Mouse (Mus musculus) erythroblast, embryonic 14.5 days (primary cell): ENCODE data around the gene Foxe3.

Experiments
- GATA1 ChIP-seq: IDR thresholded peaks from 2 replicates; pipeline ENCODE4 v1.6.1; 2012; ENCODE audit warnings: low read length, inconsistent platforms, mixed read lengths
- TAL1 ChIP-seq: IDR thresholded peaks from 3 replicates; pipeline ENCODE4 v1.6.1; 2012; ENCODE audit warnings: low read length, inconsistent platforms, mixed read lengths

DNA sequence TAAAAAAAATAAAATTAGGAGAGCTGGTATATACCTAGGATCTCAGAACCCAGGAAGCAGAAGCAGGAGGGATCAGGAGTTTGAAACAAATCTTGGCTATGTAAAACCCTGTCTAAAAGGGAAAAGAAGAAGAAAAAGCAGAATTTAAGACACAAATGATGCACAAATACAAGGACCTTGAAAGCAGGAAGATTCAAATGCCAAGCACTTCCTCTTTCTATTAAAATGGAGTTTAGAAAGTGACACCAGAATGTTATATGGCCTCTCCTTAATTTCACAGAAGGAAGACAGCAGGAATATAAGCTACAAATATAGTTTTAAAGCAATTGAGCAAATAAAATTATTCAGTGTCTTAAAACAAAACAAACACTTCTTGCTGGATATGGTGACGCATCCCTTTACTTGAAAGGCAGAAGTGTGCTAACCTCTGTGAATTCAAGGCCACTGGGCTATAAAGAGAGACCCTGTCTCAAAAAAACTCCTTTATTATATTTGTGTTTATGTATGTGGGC lies 47.5 kb upstream of the Foxe3 start:
- no peak for TF ChIP-seq GATA1
- no peak for TF ChIP-seq TAL1
